Mouse (Mus musculus) embryonic facial prominence, embryonic 11.5 days (tissue): ENCODE measurements around the gene Pum1. TPM values are rescaled to one million over a fixed set of nuclear protein-coding genes. Genes with fewer than 3 reads are reported as not detected.
A peak's percentile ranks its signal among the peaks of the same experiment; 100 is the strongest.

Source experiments
- ATAC-seq: fragments of 200-750 bp; cut with Nextera tagmentation; replicated peaks from 2 replicates; pipeline ENCODE4 v1.8.0; 2017; ENCODE audit warnings: low read depth; ENCODE audit not compliant: insufficient number of reproducible peaks, low FRiP score, low TSS enrichment
- DNase-seq: peaks from one replicate; pipeline ENCODE4 v3.0.0-alpha.2; 2015; ENCODE audit warnings: low spot score
- H3K27ac ChIP-seq: fragments of 300-500 bp; sonication (generic); replicated peaks from 2 replicates; pipeline ENCODE4 v1.5.1; 2014; ENCODE audit warnings: mild to moderate bottlenecking, low read depth, low read length, control low read depth
- H3K27me3 ChIP-seq: fragments of 300-500 bp; sonication (generic); 2 replicates; pipeline ENCODE4 v1.6.1; 2014; ENCODE audit warnings: mild to moderate bottlenecking, low read length, moderate library complexity, mixed read lengths; ENCODE audit not compliant: control insufficient read depth, insufficient read depth
- H3K36me3 ChIP-seq: fragments of 300-500 bp; sonication (generic); replicated peaks from 2 replicates; pipeline ENCODE4 v1.6.1; 2014; ENCODE audit warnings: low read depth, mild to moderate bottlenecking, low read length, moderate library complexity, mixed read lengths; ENCODE audit not compliant: control insufficient read depth, insufficient read depth
- H3K4me1 ChIP-seq: fragments of 300-500 bp; sonication (generic); 2 replicates; pipeline ENCODE4 v1.6.1; 2014; ENCODE audit warnings: low read length, mixed read lengths; ENCODE audit not compliant: control insufficient read depth, insufficient read depth
- H3K4me2 ChIP-seq: fragments of 300-500 bp; sonication (generic); 2 replicates; pipeline ENCODE4 v1.6.1; 2014; ENCODE audit warnings: low read depth, mild to moderate bottlenecking, control low read depth, low read length, moderate library complexity
- H3K4me3 ChIP-seq: fragments of 300-500 bp; sonication (generic); 2 replicates; pipeline ENCODE4 v1.5.1; 2014; ENCODE audit warnings: low read depth, low read length, control low read depth
- H3K9ac ChIP-seq: fragments of 300-500 bp; sonication (generic); replicated peaks from 2 replicates; pipeline ENCODE4 v1.6.1; 2014; ENCODE audit warnings: mild to moderate bottlenecking, control low read depth, low read length
- H3K9me3 ChIP-seq: fragments of 300-500 bp; sonication (generic); replicated peaks from 2 replicates; pipeline ENCODE4 v1.6.1; 2016; ENCODE audit warnings: mild to moderate bottlenecking, low read length, inconsistent platforms, mixed read lengths; ENCODE audit not compliant: control insufficient read depth
- WGBS: fragments of 180-500 bp; shearing (Covaris S2); extraction: QIAGEN DNeasy Blood & Tissue Kit; methylation state at CpG from one replicate; pipeline ENCODE4 v1.1.7; 2014; 5-methylcytosine and 5-hydroxymethylcytosine counted together
- polyA plus RNA-seq: library from polyadenylated mRNA; unstranded; fragments of >200 nt; fragmentation: Nextera tagmentation; extraction: Ambion mirVana; gene quantifications from 2 replicates; pipeline ENCODE4 v1.2.1, GENCODE M21; 2014

Gene Pum1
- polyA plus RNA-seq, 1 experiment from 2014 or later: 88.5 TPM

DNA sequence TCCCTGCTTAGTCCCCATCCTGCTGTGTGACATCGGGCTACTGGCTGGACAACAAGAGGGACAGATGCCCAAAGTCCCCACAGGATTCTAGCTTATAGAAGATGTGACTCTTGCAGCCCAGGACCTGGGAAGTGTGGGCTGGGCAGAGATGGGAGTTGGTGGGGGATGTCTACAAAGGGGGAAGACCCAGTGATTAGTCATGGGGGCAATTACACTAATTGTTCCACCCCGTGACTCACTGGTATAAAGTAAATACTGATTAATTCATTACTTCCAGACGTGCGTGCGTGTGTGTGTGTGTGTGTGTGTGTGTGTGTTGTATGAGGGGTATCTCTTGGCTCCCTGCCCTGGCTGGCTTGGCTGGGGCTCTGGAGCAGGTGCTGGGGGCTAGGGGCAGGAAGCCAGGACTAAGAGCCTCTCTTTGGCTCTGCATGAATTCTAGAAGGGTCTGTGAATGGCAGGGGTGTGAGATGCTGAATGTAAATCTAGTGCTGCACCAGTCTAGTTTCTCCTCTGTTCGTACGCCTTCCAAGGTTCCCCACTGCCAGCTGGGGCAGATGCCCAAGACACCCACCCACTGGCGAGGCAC, 151.7 kb downstream of the Pum1 start:
- H3K4me2 ChIP-seq: no peak overlapping the region
- DNase-seq (no peak), ATAC-seq (no peak)
- H3K9ac ChIP-seq: no peak overlapping the region
- H3K4me1 ChIP-seq: no peaks in the 10 kb centered on the region
- no peaks in the 10 kb centered on the region for H3K9me3 ChIP-seq
- no peak overlapping the region for H3K27ac ChIP-seq
- H3K27me3 ChIP-seq: no peaks in the 10 kb centered on the region
- H3K4me3 ChIP-seq: no peak overlapping the region
- H3K36me3 ChIP-seq: no peaks in the 10 kb centered on the region
- 53% methylated on average over 8 of the region's 8 CpGs for WGBS

- DNase-seq (no peak), ATAC-seq (no peak)
- Histone ChIP-seq H3K27ac (no peak overlapping the region), H3K4me1 (no peaks in the 10 kb centered on the region), H3K27me3 (no peaks in the 10 kb centered on the region), H3K36me3 (no peaks in the 10 kb centered on the region), H3K9me3 (no peaks in the 10 kb centered on the region), H3K4me2 (no peak overlapping the region), H3K4me3 (no peak overlapping the region), H3K9ac (no peak overlapping the region)
- 82% methylated on average over 8 of the region's 8 CpGs for WGBS
Observed at GRCm38 (mm10) chr4:130815860-130816259, 152.7 kb downstream of the Pum1 start.

DNA sequence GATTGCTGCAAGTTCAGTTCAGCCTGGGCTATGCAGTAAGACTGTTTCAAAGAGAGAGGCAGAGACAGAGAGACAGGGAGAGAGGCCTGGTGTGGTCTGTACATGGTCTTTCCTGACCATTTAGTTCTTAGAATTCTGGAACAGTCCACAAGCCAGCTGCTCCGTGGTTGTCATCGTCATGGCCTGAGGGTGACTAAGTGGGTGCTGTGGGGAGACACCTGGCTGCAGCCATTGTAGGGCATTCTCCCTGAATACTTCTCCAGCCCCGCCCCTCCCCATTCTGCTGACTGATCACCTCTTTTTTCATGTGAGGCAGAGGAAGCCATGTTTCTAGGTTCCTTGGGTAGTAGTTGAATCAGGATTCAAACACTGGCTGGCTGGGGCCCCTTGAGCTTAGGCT, 156.7 kb downstream of the Pum1 start:
- H3K4me2 ChIP-seq: no peak overlapping the region
- no peaks in the 10 kb centered on the region for H3K9me3 ChIP-seq
- H3K4me3 ChIP-seq: no peak overlapping the region
- no peak overlapping the region for H3K27ac ChIP-seq
- no peak for ATAC-seq
- DNase-seq: no peak
- H3K4me1 ChIP-seq: no peaks in the 10 kb centered on the region
- no peaks in the 10 kb centered on the region for H3K36me3 ChIP-seq
- H3K27me3 ChIP-seq: no peaks in the 10 kb centered on the region
- H3K9ac ChIP-seq: no peak overlapping the region
- WGBS: 73% methylated on average over 3 of the region's 3 CpGs

GRCm38 (mm10) chr4:130820594-130821255, 157.6 kb downstream of the Pum1 start:
- DNase-seq: no peak
- no peaks in the 10 kb centered on the region for H3K27me3 ChIP-seq
- no peaks in the 10 kb centered on the region for H3K4me1 ChIP-seq
- 85% methylated on average over 7 of the region's 7 CpGs for WGBS
- no peak overlapping the region for H3K27ac ChIP-seq
- no peak overlapping the region for H3K4me2 ChIP-seq
- no peak overlapping the region for H3K4me3 ChIP-seq
- no peaks in the 10 kb centered on the region for H3K36me3 ChIP-seq
- no peaks in the 10 kb centered on the region for H3K9me3 ChIP-seq
- H3K9ac ChIP-seq: no peak overlapping the region
- no peak for ATAC-seq

- 9% methylated on average over 18 of the region's 18 CpGs for WGBS
- no peaks in the 10 kb centered on the region for H3K27me3 ChIP-seq
- H3K4me2 ChIP-seq: 0 out of 2 replicates have a peak overlapping the region, but pooled peaks have one; percentile 8
- H3K9me3 ChIP-seq: no peaks in the 10 kb centered on the region
- no peaks in the 10 kb centered on the region; the same call in 1 of the 2 replicates for H3K4me1 ChIP-seq
- ATAC-seq (peak; percentile 25; the same call in 1 of the 2 replicates), DNase-seq (peak; percentile 61)
- H3K9ac ChIP-seq: no peak overlapping the region
- no peak overlapping the region for H3K4me3 ChIP-seq
- H3K27ac ChIP-seq: no peak overlapping the region
- no peaks in the 10 kb centered on the region for H3K36me3 ChIP-seq
Observed at GRCm38 (mm10) chr4:130828851-130829673, 165.9 kb downstream of the Pum1 start.

Other genes with a start within 250 kb of the Pum1 start
- gene Nkain1, start 89.1 kb upstream of the Pum1 start, polyA plus RNA-seq: 10.4 and 11.5 TPM in 2 replicates
- 12.3 and 13.6 TPM in 2 replicates for gene Sdc3, start 129.2 kb downstream of the Pum1 start, polyA plus RNA-seq
- gene Laptm5, start 249.8 kb downstream of the Pum1 start, polyA plus RNA-seq: 25.2 and 25.4 TPM in 2 replicates